Mouse (Mus musculus) liver, embryonic 14.5 days (tissue): ENCODE results near the gene Alg13. TPM values are rescaled to one million over a fixed set of nuclear protein-coding genes. Genes with fewer than 3 reads are reported as not detected.

ENCODE experiments used
- ATAC-seq: fragments of 200-750 bp; cut with Nextera tagmentation; 2 replicates; pipeline ENCODE4 v1.8.0; 2017; ENCODE audit warnings: moderate number of reproducible peaks, mild to moderate bottlenecking, moderate library complexity; ENCODE audit not compliant: insufficient read depth
- DNase-seq, 3 experiments: peaks; one replicate each; pipeline ENCODE4 v3.0.0-alpha.2; 2012 to 2013; ENCODE audit warnings: low read depth in 3 of 3, low spot score in 3 of 3
- H3K27ac ChIP-seq: fragments of 300-500 bp; sonication (generic); 2 replicates; pipeline ENCODE4 v1.5.1; 2014; ENCODE audit warnings: moderate library complexity, mild to moderate bottlenecking, control low read depth, inconsistent platforms
- H3K27me3 ChIP-seq: fragments of 300-500 bp; sonication (generic); 2 replicates; pipeline ENCODE4 v1.6.1; 2014; ENCODE audit warnings: mild to moderate bottlenecking, low read length, moderate library complexity; ENCODE audit not compliant: control insufficient read depth, insufficient read depth
- H3K36me3 ChIP-seq: fragments of 300-500 bp; sonication (generic); replicated peaks from 2 replicates; pipeline ENCODE4 v1.6.1; 2014; ENCODE audit warnings: low read depth; ENCODE audit not compliant: control insufficient read depth, insufficient read depth
- H3K4me1 ChIP-seq, 2 experiments: fragments of 200-500 bp in 1 of 2; fragments of 300-500 bp in 1 of 2; sonication (generic) in 1 of 2; replicated peaks; 2 replicates each; pipeline ENCODE4 v1.6.1; 2012 to 2014; ENCODE audit warnings: antibody characterized with exemption in 1 of 2, inconsistent platforms in 1 of 2, low read length in 1 of 2; ENCODE audit not compliant: control insufficient read depth in 2 of 2, insufficient read depth in 2 of 2
- H3K4me2 ChIP-seq: fragments of 300-500 bp; sonication (generic); 2 replicates; pipeline ENCODE4 v1.6.1; 2014; ENCODE audit warnings: low read depth, mild to moderate bottlenecking, control low read depth, moderate library complexity
- H3K4me3 ChIP-seq, 2 experiments: fragments of 200-500 bp in 1 of 2; fragments of 300-500 bp in 1 of 2; sonication (generic) in 1 of 2; 2 replicates each; pipeline ENCODE4 v1.5.1; 2012 to 2014; ENCODE audit warnings: low read depth in 2 of 2, low read length in 2 of 2, mild to moderate bottlenecking in 2 of 2, control low read depth in 1 of 2, inconsistent platforms in 1 of 2, moderate library complexity in 1 of 2; ENCODE audit not compliant: insufficient read depth in 1 of 2
- H3K9ac ChIP-seq: fragments of 300-500 bp; sonication (generic); replicated peaks from 2 replicates; pipeline ENCODE4 v1.6.1; 2014; ENCODE audit warnings: mild to moderate bottlenecking, control low read depth, moderate library complexity
- H3K9me3 ChIP-seq: fragments of 300-500 bp; sonication (generic); 2 replicates; pipeline ENCODE4 v1.6.1; 2016; ENCODE audit warnings: low read length, mixed read lengths; ENCODE audit not compliant: control insufficient read depth
- CTCF ChIP-seq: IDR thresholded peaks from 2 replicates; pipeline ENCODE4 v1.5.1; 2016; ENCODE audit warnings: antibody characterized with exemption, low read depth, control low read depth
- EP300 ChIP-seq: IDR thresholded peaks from 2 replicates; pipeline ENCODE4 v1.6.1; 2016; ENCODE audit warnings: antibody characterized with exemption, low read depth
- WGBS: fragments of 180-500 bp; shearing (Covaris S2); extraction: QIAGEN DNeasy Blood & Tissue Kit; methylation state at CpG from one replicate; pipeline ENCODE4 v1.1.7; 2014; ENCODE audit not compliant: insufficient replicate concordance; 5-methylcytosine and 5-hydroxymethylcytosine counted together
- microRNA-seq: library from miRNA; unstranded; fragments of <30 nt; microRNA quantifications from one replicate; pipeline ENCODE4, GENCODE M21; 2016
- polyA plus RNA-seq, 2 experiments: library from polyadenylated mRNA; depleted of rRNA in 1 of 2; stranded (reverse) in 1 of 2; unstranded in 1 of 2; fragments of >200 nt; fragmentation: Nextera tagmentation in 1 of 2; extraction: Ambion mirVana in 1 of 2; gene quantifications; 2 replicates each; pipeline versions ENCODE4 v1.2.1 to v1.2.3; 2012 to 2014

Alg13 gene
- polyA plus RNA-seq, 2 experiments, result 6.8 to 9.5 TPM

DNA sequence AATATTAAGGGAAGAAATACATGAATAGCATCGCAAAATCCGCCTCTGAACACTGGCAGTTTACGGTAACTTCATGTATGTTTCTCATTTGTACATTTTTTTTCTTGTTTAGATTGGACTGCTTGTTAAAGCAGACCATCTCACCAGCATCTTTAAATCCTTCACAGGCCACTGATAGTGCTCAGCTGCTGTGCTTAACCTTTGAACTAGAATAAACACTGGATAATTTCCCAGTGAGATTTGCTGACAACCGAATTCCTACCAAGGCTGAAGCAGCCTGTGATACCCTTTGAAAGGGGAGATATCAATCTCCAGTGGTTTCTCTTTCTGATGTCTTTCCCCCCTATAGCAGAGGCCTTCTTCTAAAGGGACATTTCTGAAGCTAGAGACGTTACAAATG is 90.4 kb downstream of the Alg13 start:
- H3K4me3 ChIP-seq, result no peak overlapping the region
- no peaks in the 10 kb centered on the region for H3K4me1 ChIP-seq
- no peak overlapping the region for H3K27ac ChIP-seq
- DNase-seq, result no peak
- ATAC-seq, result no peak
- TF ChIP-seq EP300, result no peak
- TF ChIP-seq CTCF, result no peak
- H3K27me3 ChIP-seq, result no peaks in the 10 kb centered on the region
- H3K9ac ChIP-seq, result no peak overlapping the region
- WGBS, result 50% methylated on average over 5 of the region's 5 CpGs
- H3K36me3 ChIP-seq, result no peaks in the 10 kb centered on the region
- no peaks in the 10 kb centered on the region for H3K9me3 ChIP-seq
- H3K4me2 ChIP-seq, result no peak overlapping the region

GRCm38 (mm10) chrX:144420259-144420658 is 102.7 kb downstream of the Alg13 start:
- Histone ChIP-seq H3K4me2 (no peak overlapping the region), H3K4me1 (no peaks in the 10 kb centered on the region), H3K36me3 (no peaks in the 10 kb centered on the region), H3K27me3 (no peaks in the 10 kb centered on the region), H3K4me3 (no peak overlapping the region), H3K9ac (no peak overlapping the region), H3K9me3 (no peaks in the 10 kb centered on the region), H3K27ac (no peak overlapping the region)
- TF ChIP-seq CTCF (no peak), EP300 (no peak)
- no peak for DNase-seq
- WGBS, result 42% methylated on average over 1 of the region's 1 CpGs
- ATAC-seq, result no peak

- Histone ChIP-seq H3K4me3 (no peak overlapping the region), H3K9ac (no peak overlapping the region), H3K4me1 (no peaks in the 10 kb centered on the region), H3K9me3 (no peaks in the 10 kb centered on the region), H3K27ac (no peak overlapping the region), H3K4me2 (no peak overlapping the region), H3K36me3 (no peaks in the 10 kb centered on the region), H3K27me3 (no peaks in the 10 kb centered on the region)
- TF ChIP-seq CTCF, result no peak
- TF ChIP-seq EP300, result no peak
- DNase-seq, result no peak
- no peak for ATAC-seq
- 70% methylated on average over 1 of the region's 1 CpGs for WGBS
Observed at GRCm38 (mm10) chrX:144421091-144421490, 103.5 kb downstream of the Alg13 start.

- Histone ChIP-seq H3K4me1 (no peaks in the 10 kb centered on the region), H3K27ac (no peak overlapping the region), H3K4me2 (no peak overlapping the region), H3K9ac (no peak overlapping the region), H3K9me3 (no peaks in the 10 kb centered on the region), H3K36me3 (no peaks in the 10 kb centered on the region), H3K4me3 (no peak overlapping the region), H3K27me3 (no peaks in the 10 kb centered on the region)
- DNase-seq, result no peak
- no peak for ATAC-seq
- WGBS, result 63% methylated on average over 3 of the region's 3 CpGs
- TF ChIP-seq CTCF, result no peak
- no peak for TF ChIP-seq EP300
Observed at GRCm38 (mm10) chrX:144423848-144424247, 106.2 kb downstream of the Alg13 start.

Small RNA genes lying within 50 kb of the gene (microRNA-seq; reads per million reads assigned to microRNA genes)
- not detected for gene Mir680-2

Other genes starting within 250 kb of the Alg13 start
- 0.04 and 0.06 TPM in 2 replicates for gene A730046J19Rik, start 164.1 kb upstream of the Alg13 start, polyA plus RNA-seq (2012; rRNA removed)
- 0.04 and 0.05 TPM in 2 replicates for gene A730046J19Rik, start 164.1 kb upstream of the Alg13 start, polyA plus RNA-seq (2014; fragmentation: Nextera tagmentation; extraction: Ambion mirVana)
- gene Trpc5os, start 138.8 kb downstream of the Alg13 start, polyA plus RNA-seq (2012; rRNA removed), result 0.01 TPM in 2 replicates
- not detected in 2 replicates for gene Trpc5os, start 138.8 kb downstream of the Alg13 start, polyA plus RNA-seq (2014; fragmentation: Nextera tagmentation; extraction: Ambion mirVana)